Mouse (Mus musculus): ENCODE results near the gene Klf12.

DNA sequence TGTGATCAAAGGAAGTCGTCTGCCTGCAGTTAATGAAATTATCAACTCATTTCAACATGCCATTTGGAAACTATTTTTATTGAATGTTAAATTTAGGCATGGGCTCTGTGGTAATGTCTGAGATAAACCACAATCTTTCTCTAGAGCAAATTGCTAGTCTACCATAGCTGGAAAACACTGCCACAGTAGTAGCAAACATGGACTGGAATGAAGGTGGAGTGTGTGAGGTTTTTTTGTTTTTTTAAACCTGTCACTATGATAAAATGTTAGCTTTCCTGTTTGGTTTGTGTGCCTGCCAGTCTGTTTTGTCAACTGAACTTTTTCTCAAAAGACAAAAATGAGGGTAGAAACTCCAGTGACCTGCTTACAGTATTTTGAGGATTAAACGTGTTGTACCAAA is 230.3 kb downstream of the Klf12 start:
- TF ChIP-seq CTCF (IDR thresholded peaks at IDR 0.05; ENCODE audit: low read depth, low read length) = no peak
- no peak for TF ChIP-seq POLR2A (IDR thresholded peaks at IDR 0.05; ENCODE audit: extremely low read depth, insufficient read depth, low read length)
